Mouse (Mus musculus) MEL-GATA-1-ER (cell line): ENCODE measurements around the gene Krt33b.

Experiments used
- DNase-seq: peaks from one replicate; pipeline ENCODE4 v3.0.0-alpha.2; 2012; ENCODE audit warnings: low read depth; ENCODE audit errors: extremely low read depth

Gene Krt33b

GRCm38 (mm10) chr11:99993620-99994383 is 35.9 kb downstream of the Krt33b start, which contains the start of gene Krtap17-1:
TSS of gene Krtap17-1 (minus strand) at chr11:99993994.
- DNase-seq = no peak

GRCm38 (mm10) chr11:99990571-99990970 is 39.1 kb downstream of the Krt33b start:
- no peak for DNase-seq

GRCm38 (mm10) chr11:99989881-99990405 is 39.7 kb downstream of the Krt33b start:
- DNase-seq = no peak

DNA sequence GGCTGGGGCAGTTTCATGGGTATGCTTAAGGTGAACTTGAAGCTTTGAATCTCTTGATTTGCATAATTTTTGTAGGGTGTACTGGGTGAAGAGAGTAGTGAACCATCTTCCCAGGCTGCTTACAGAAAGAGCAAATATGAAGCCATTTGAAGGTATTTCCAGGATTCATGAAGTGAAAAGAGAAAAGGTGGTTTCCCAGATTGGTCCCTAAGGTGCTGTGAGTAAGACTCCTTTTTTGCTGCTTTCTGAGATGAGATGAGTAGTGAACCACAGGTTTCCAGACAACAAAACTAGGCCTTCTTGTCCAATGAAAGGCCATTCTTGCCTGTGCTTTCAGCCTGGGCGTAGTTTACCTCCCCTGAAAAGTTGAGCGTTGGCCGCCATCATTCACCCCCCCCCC is 41.1 kb downstream of the Krt33b start:
- no peak for DNase-seq

- no peak for DNase-seq
These were observed 43.5 kb downstream of the Krt33b start, which contains the start of gene Krtap16-1 for GRCm38 (mm10) chr11:99986180-99986647. TSS of gene Krtap16-1 (minus strand) at chr11:99986597.

GRCm38 (mm10) chr11:99985291-99986092 is 44.2 kb downstream of the Krt33b start:
- no peak for DNase-seq

- DNase-seq = no peak
These were observed 46.2 kb downstream of the Krt33b start for GRCm38 (mm10) chr11:99983442-99983841.

- DNase-seq = no peak
These were observed 46.9 kb downstream of the Krt33b start for GRCm38 (mm10) chr11:99982731-99983130.

GRCm38 (mm10) chr11:99978953-99979352 is 50.7 kb downstream of the Krt33b start, which contains the start of gene Krtap29-1:
TSS of gene Krtap29-1 (minus strand) at chr11:99979053.
- DNase-seq = no peak
